8 mouse cellular contexts compared by ENCODE assay signal in genomic region chr6:88518404-88519263, GRCm38 (mm10). TPM values are rescaled to one million over a fixed set of nuclear protein-coding genes. Genes with fewer than 3 reads are reported as not detected.
DNase-seq lines count a peak whose midpoint lies in the region; ATAC-seq lines count a peak whose summit lies in the region.

Sec61a1 (minus strand) TSS chr6:88518905.

- H3K4me2 ChIP-seq in forebrain, embryonic 14.5 days (ENCODE audit: low read length), result peak within 1 kb of the TSS; percentile 91
- peak within 1 kb of the TSS; percentile 83 for H3K4me2 ChIP-seq in neural tube, embryonic 15.5 days

- H3K4me3 ChIP-seq in forebrain, embryonic 14.5 days (ENCODE audit: low read depth, low read length), result peak within 1 kb of the TSS; percentile 92
- peak within 1 kb of the TSS; percentile 91 for H3K4me3 ChIP-seq in neural tube, embryonic 15.5 days (replicated peaks)

- intact Hi-C loops in heart, postnatal 14 days (cut with DNase I), result no loop called here

- H3K9ac ChIP-seq in forebrain, embryonic 14.5 days (ENCODE audit: low read length), result peak within 1 kb of the TSS; percentile 95
- H3K9ac ChIP-seq in neural tube, embryonic 15.5 days (replicated peaks), result peak within 1 kb of the TSS; percentile 95

- ATAC-seq in forebrain, embryonic 14.5 days, result peak; percentile 97
- peak; percentile 97 for ATAC-seq in neural tube, embryonic 15.5 days (ENCODE audit: low FRiP score)

- DNase-seq in ES-CJ7 (ENCODE audit: low read depth, low spot score), result peak; percentile 95
- DNase-seq in cerebellum, adult 11 months, result peak; percentile 92
- DNase-seq in forebrain, embryonic 14.5 days (ENCODE audit: low spot score), result peak; percentile 98
- DNase-seq in heart, postnatal 14 days, result peak; percentile 96
- DNase-seq in layer of hippocampus, adult 11-12 months (ENCODE audit: low spot score), result peak; percentile 95
- peak; percentile 96 to 97 for DNase-seq in lung, adult 18-20 months
- peak; percentile 96 for DNase-seq in testis, postnatal 14 days (ENCODE audit: low spot score)

- peaks cover 31% of the 10 kb centered on the region for H3K36me3 ChIP-seq in forebrain, embryonic 14.5 days (ENCODE audit: control insufficient read depth, insufficient read depth, low read length)
- H3K36me3 ChIP-seq in neural tube, embryonic 15.5 days, result peaks cover 25% of the 10 kb centered on the region

- no peaks in the 10 kb centered on the region for H3K27me3 ChIP-seq in forebrain, embryonic 14.5 days (replicated peaks; ENCODE audit: control insufficient read depth, insufficient read depth, low read length)
- no peaks in the 10 kb centered on the region for H3K27me3 ChIP-seq in neural tube, embryonic 15.5 days (replicated peaks)

- WGBS in forebrain, embryonic 14.5 days, result under 1% methylated on average over 80 of the region's 80 CpGs
- WGBS in neural tube, embryonic 15.5 days, result under 1% methylated on average over 80 of the region's 80 CpGs

- H3K4me1 ChIP-seq in forebrain, embryonic 14.5 days (ENCODE audit: control insufficient read depth, insufficient read depth, low read length), result peaks cover 13% of the 10 kb centered on the region
- H3K4me1 ChIP-seq in neural tube, embryonic 15.5 days, result peaks cover 33% of the 10 kb centered on the region

- H3K9me3 ChIP-seq in forebrain, embryonic 14.5 days (replicated peaks; ENCODE audit: control insufficient read depth, low read length), result no peaks in the 10 kb centered on the region
- H3K9me3 ChIP-seq in neural tube, embryonic 15.5 days (replicated peaks), result no peaks in the 10 kb centered on the region

- H3K27ac ChIP-seq in forebrain, embryonic 14.5 days (ENCODE audit: low read depth, low read length), result peak within 1 kb of the TSS; percentile 79
- peak within 1 kb of the TSS; percentile 96 for H3K27ac ChIP-seq in neural tube, embryonic 15.5 days (replicated peaks)

RNA-seq across cellular contexts. Expression of gene Sec61a1, which starts in this region (rescaled TPM):
- 131 and 146 TPM in 2 replicates for polyA plus RNA-seq in forebrain, embryonic 14.5 days (2014; fragmentation: Nextera tagmentation; extraction: Ambion mirVana)
- total RNA-seq in heart, postnatal 14 days (2021), result 10 to 100 TPM; 62.0 to 64.2 TPM
- polyA plus RNA-seq in neural tube, embryonic 15.5 days (2015; fragmentation: Nextera tagmentation; extraction: Ambion mirVana), result 138 and 161 TPM in 2 replicates

Comparison
In these comparisons a context has a peak if more than half of its experiments do, and no peak if none do; other contexts are left out.
1. Peak in every context shown above with its lines: DNase-seq, ATAC-seq, H3K4me3 ChIP-seq and H3K27ac ChIP-seq.